Mouse (Mus musculus) spleen, adult 12 weeks (tissue): Measurements from ENCODE around the gene Tnrc6c.

Experiments
- DNase-seq: peaks from one replicate; pipeline ENCODE4 v3.0.0; 2022; ENCODE audit warnings: low spot score

Tnrc6c gene

GRCm38 (mm10) chr11:117653491-117654351 lies at the start of gene Tnrc6c:
TSS of gene Tnrc6c (plus strand) at chr11:117654289.
- no peak for DNase-seq

- no peak for DNase-seq
Observed at GRCm38 (mm10) chr11:117606137-117606536, 48.0 kb upstream of the Tnrc6c start.

- DNase-seq, result no peak
Observed at GRCm38 (mm10) chr11:117606605-117607203, 47.4 kb upstream of the Tnrc6c start.

GRCm38 (mm10) chr11:117608141-117608789 lies 45.8 kb upstream of the Tnrc6c start:
- DNase-seq, result no peak

GRCm38 (mm10) chr11:117608976-117609375 lies 45.1 kb upstream of the Tnrc6c start:
- no peak for DNase-seq

GRCm38 (mm10) chr11:117610589-117610988 lies 43.5 kb upstream of the Tnrc6c start:
- DNase-seq, result no peak

- DNase-seq, result no peak
Observed at GRCm38 (mm10) chr11:117611068-117611467, 43.0 kb upstream of the Tnrc6c start.

- DNase-seq, result no peak
Observed at GRCm38 (mm10) chr11:117611860-117612259, 42.2 kb upstream of the Tnrc6c start.

- DNase-seq, result no peak
Observed at GRCm38 (mm10) chr11:117612885-117613284, 41.2 kb upstream of the Tnrc6c start.

- DNase-seq, result no peak
Observed at GRCm38 (mm10) chr11:117617368-117617908, 36.7 kb upstream of the Tnrc6c start.

- DNase-seq, result no peak
Observed at GRCm38 (mm10) chr11:117618214-117618613, 35.9 kb upstream of the Tnrc6c start.

- no peak for DNase-seq
Observed at GRCm38 (mm10) chr11:117618774-117619173, 35.3 kb upstream of the Tnrc6c start.

- no peak for DNase-seq
Observed at GRCm38 (mm10) chr11:117619581-117619980, 34.5 kb upstream of the Tnrc6c start.

- DNase-seq, result no peak
Observed at GRCm38 (mm10) chr11:117625196-117625595, 28.9 kb upstream of the Tnrc6c start.

GRCm38 (mm10) chr11:117626557-117626956 lies 27.5 kb upstream of the Tnrc6c start:
- no peak for DNase-seq

GRCm38 (mm10) chr11:117627060-117627562 lies 27.0 kb upstream of the Tnrc6c start:
- no peak for DNase-seq

GRCm38 (mm10) chr11:117627746-117628311 lies 26.3 kb upstream of the Tnrc6c start:
- DNase-seq, result no peak

- no peak for DNase-seq
Observed at GRCm38 (mm10) chr11:117628312-117628779, 25.7 kb upstream of the Tnrc6c start.

- DNase-seq, result no peak
Observed at GRCm38 (mm10) chr11:117629865-117630264, 24.2 kb upstream of the Tnrc6c start.

- DNase-seq, result no peak
Observed at GRCm38 (mm10) chr11:117630868-117631565, 23.1 kb upstream of the Tnrc6c start.

GRCm38 (mm10) chr11:117633310-117633709 lies 20.8 kb upstream of the Tnrc6c start:
- no peak for DNase-seq
